Mouse (Mus musculus) activated CD4-positive, CD25-positive, alpha-beta regulatory T cell, adult 9 weeks (primary cell): ENCODE data around the gene Tnfrsf1a. TPM values are rescaled to one million over a fixed set of nuclear protein-coding genes. Genes with fewer than 3 reads are reported as not detected.

Experiments used
- polyA plus RNA-seq: library from polyadenylated mRNA; unstranded; fragments of 100-300 nt; shearing (Covaris generic); gene quantifications from one replicate; pipeline ENCODE4 v1.2.1, GENCODE M21; 2017

The Tnfrsf1a gene
- 42.9 TPM for polyA plus RNA-seq

GRCm38 (mm10) chr6:125348721-125349574 is at the start of gene Tnfrsf1a:
TSS of gene Tnfrsf1a (plus strand) at chr6:125349362.

GRCm38 (mm10) chr6:125313546-125314230 is 35.5 kb upstream of the Tnfrsf1a start, which contains the start of gene Ltbr:
TSS of gene Ltbr (minus strand) at chr6:125313885.

GRCm38 (mm10) chr6:125320323-125320722 is 28.8 kb upstream of the Tnfrsf1a start, which contains the start of gene Scnn1a:
TSS of gene Scnn1a (plus strand) at chr6:125320659.

GRCm38 (mm10) chr6:125380372-125381360 is 31.5 kb downstream of the Tnfrsf1a start, which contains the start of gene Plekhg6:
TSS of gene Plekhg6 (minus strand) at chr6:125380793.

Other genes starting within 250 kb of the Tnfrsf1a start
- 67.0 TPM for gene Nop2, start 217.5 kb upstream of the Tnfrsf1a start, polyA plus RNA-seq
- 13.0 TPM for gene Iffo1, start 204.1 kb upstream of the Tnfrsf1a start, polyA plus RNA-seq
- 406 TPM for gene Gapdh, start 182.9 kb upstream of the Tnfrsf1a start, polyA plus RNA-seq
- gene Ncapd2, start 157.7 kb upstream of the Tnfrsf1a start, polyA plus RNA-seq = 30.2 TPM
- 108 TPM for gene Mrpl51, start 157.6 kb upstream of the Tnfrsf1a start, polyA plus RNA-seq
- 62.0 TPM for gene Vamp1, start 133.8 kb upstream of the Tnfrsf1a start, polyA plus RNA-seq
- 139 TPM for gene Tapbpl, start 117.5 kb upstream of the Tnfrsf1a start, polyA plus RNA-seq
- 688 TPM for gene Cd27, start 112.4 kb upstream of the Tnfrsf1a start, polyA plus RNA-seq
- 1.6 TPM for gene Tuba3a, start 63.3 kb upstream of the Tnfrsf1a start, polyA plus RNA-seq
- not detected for gene Ltbr, start 35.5 kb upstream of the Tnfrsf1a start, polyA plus RNA-seq
- not detected for gene Scnn1a, start 28.7 kb upstream of the Tnfrsf1a start, polyA plus RNA-seq
- gene Plekhg6, start 31.4 kb downstream of the Tnfrsf1a start, polyA plus RNA-seq = 0.09 TPM
- 124 TPM for gene Cd9, start 145.4 kb downstream of the Tnfrsf1a start, polyA plus RNA-seq
- 0.07 TPM for gene Vwf, start 197.4 kb downstream of the Tnfrsf1a start, polyA plus RNA-seq